Mouse (Mus musculus) left cerebral cortex, postnatal 10 days (tissue): ENCODE measurements at regions not wholly inside any gene's neighbourhood (a gene's known extent, or its start where the extent isn't known, plus 50 kb on each side); places are given as distances from the start of the nearest gene placed in this dataset.

Experiments
- DNase-seq, 2 experiments: peaks; one replicate each; pipeline ENCODE4 v3.0.0; 2021 to 2022; ENCODE audit warnings: low spot score in 2 of 2, mixed read lengths in 1 of 2; ENCODE audit errors: extremely low spot score in 1 of 2
- intact Hi-C: fragments of 180-260 bp; cut with DNase I; formaldehyde crosslinking; loops from one replicate; pipeline ENCODE4 v1.15.1; 2025

DNA sequence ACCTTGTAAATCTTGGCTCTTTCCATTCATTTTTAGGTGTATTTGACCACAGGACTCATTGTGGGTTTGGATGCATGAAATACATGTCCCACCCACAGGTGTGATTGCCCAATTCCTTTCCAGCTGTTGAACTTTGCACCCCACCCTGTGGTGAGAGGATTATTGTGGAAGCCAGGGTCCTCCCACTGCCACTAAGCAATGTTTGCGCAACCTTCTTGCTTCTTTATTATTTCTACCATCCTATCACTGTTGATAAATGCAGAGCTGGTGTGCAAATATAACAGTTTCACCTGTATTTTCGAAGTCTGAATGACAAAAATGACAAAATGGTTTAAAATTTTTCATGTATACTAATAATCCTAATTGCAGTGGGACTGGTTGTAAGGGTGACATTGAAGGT lies 315.9 kb upstream of the Vwc2 start:
- intact Hi-C loops = no loop called here
- no peak for DNase-seq

DNA sequence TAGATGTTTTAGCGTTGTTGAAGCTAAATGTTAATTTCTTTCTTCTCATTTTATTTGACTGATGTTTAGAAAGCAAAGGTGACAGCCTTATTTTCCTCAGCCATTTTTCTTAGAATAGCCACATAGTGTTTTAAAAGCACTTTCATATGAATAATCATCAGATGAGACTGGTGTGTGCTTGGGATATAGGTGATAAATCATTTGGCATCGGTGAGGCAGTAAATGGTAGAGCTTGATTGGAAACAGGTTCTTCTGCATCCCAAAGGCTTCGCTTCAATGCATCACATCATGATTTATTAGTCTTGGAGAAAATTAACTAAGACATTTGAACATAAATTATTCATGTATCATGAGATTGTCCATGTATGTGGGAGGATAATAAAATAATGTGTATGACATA lies 273.8 kb upstream of the Vwc2 start:
- intact Hi-C loops = no loop called here
- no peak for DNase-seq

DNA sequence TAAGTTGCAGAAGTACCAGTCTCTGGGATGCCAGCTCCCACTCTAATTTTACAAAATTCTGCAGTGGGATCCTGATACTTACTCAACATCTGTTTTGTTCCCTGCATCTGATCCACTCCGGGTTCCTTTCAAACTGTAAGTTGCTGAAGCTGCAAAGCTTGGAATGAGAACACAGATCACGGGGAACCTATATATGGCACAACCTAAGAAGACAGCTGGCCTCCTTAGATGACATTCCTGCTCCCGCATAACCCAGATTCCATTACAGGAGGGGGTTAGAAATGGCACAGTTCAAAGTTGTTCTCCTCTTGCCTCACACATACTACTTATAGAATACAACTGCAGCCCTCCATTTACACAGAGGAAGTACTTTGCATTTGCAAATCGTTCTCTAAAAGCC lies 272.9 kb upstream of the Vwc2 start:
- DNase-seq = peak in 1 of 2 experiments; percentile 10
- intact Hi-C loops = no loop called here

DNA sequence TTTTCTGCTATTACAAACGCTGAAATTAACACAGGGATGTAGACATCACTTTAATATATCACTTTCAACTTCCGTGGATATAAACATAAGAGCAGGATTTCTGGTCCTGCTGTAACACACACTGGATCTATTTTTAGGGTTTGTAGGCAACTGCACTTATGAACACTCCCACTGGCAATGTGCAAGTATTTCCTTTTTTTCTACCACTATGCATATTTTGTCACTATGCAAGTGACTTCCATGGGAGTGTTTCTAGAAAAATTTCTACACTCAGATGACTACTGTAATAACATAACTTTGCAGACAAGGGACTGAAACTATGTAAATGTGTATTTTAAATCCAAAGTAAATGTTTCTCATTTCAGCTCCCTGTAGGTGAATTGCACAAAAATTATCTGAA lies 241.8 kb upstream of the Vwc2 start:
- intact Hi-C loops = no loop called here
- DNase-seq = no peak

DNA sequence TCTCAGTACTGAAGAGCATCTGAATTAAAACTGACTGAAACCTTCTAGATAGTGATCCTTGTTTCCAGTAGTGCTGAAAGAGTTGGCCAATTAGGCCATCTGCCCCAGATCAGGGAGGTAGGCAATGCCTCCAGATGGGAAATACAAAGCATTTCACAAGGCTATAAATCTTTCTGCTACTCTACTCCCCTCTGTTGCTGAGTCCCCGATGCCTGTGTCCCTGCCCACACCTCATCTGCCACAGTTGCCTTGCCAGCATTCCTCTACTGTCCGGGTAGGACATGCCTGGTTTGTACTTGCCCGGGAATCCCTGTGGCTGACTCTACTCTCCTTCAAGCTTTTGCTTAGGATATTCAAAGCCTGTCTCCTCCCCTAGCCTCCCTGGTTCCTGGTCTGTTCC lies 220.7 kb upstream of the Vwc2 start:
- DNase-seq = no peak
- intact Hi-C loops = no loop called here

DNA sequence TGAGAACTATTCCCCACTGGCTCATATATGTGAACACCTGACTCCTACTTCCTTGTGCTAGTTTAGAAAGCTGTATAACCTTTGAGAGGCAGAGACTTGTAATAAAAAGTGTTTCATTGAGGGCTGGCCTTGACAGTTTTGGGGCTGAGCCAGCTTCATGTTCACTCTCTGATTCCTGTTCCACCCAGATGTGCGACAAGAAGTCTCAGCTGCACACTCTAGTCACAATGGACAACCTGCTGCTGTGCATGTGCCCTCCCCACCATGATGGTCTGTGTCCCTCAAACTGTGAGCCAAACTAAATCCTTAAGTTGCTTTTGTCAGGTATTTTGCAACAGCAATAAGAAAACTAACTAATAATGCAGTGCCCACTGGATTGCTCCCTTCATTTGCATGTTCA lies 190.0 kb upstream of the Vwc2 start:
- intact Hi-C loops = no loop called here
- no peak for DNase-seq

DNA sequence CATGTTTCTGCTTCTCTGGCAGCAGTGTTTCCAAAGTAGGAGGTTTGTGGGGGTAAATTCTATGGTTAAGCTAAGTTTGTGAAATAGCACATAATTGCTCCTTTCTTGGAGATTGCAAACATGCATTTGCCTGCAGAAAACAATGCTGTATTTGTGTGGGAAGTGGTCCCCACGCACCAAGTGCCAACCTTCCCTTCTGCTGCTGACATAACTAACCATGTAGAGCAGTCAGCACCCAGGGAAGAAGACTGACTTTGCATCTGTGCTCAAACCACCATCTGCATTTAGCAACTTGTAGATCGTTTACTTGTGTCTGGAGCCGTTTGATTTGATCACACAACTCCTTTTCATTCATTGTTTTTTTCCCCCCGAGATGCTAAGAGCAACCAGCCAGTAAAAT lies 161.1 kb upstream of the Vwc2 start:
- intact Hi-C loops = no loop called here
- no peak for DNase-seq
